Mouse (Mus musculus) hindlimb bud, embryonic 11.5 days (tissue): ENCODE results near the gene Ndufs3.
"Not testable (repeated sequence)": the region's sequence is repeated elsewhere in the genome, so short reads cannot be mapped to it uniquely, and the experiment has no call there.

ENCODE experiments used
- DNase-seq: peaks from one replicate; pipeline ENCODE4 v3.0.0-alpha.2; 2012; ENCODE audit warnings: low read depth, low spot score; ENCODE audit errors: extremely low spot score

Ndufs3 gene

GRCm38 (mm10) chr2:90906721-90907120 is 2.1 kb upstream of the Ndufs3 start:
- no peak for DNase-seq

- DNase-seq = no peak
These were observed 213 bp upstream of the Ndufs3 start for GRCm38 (mm10) chr2:90904856-90905224.

- no peak for DNase-seq
These were observed 1.2 kb downstream of the Ndufs3 start for GRCm38 (mm10) chr2:90903398-90903797.

GRCm38 (mm10) chr2:90894299-90894677 is 10.3 kb downstream of the Ndufs3 start:
- not testable (repeated sequence) for DNase-seq

- no peak for DNase-seq
These were observed 10.8 kb downstream of the Ndufs3 start for GRCm38 (mm10) chr2:90893673-90894298.

GRCm38 (mm10) chr2:90889550-90890548 is 14.8 kb downstream of the Ndufs3 start:
- no peak for DNase-seq

- DNase-seq = no peak
These were observed 17.0 kb downstream of the Ndufs3 start for GRCm38 (mm10) chr2:90887627-90888026.

- DNase-seq = no peak
These were observed 18.2 kb downstream of the Ndufs3 start for GRCm38 (mm10) chr2:90886436-90886835.

- no peak for DNase-seq
These were observed 19.2 kb downstream of the Ndufs3 start, which contains the start of gene C1qtnf4 for GRCm38 (mm10) chr2:90885218-90886041. TSS of gene C1qtnf4 (plus strand) at chr2:90885860.

- no peak for DNase-seq
These were observed 22.8 kb downstream of the Ndufs3 start for GRCm38 (mm10) chr2:90881824-90882223.

- DNase-seq = no peak
These were observed 24.4 kb downstream of the Ndufs3 start for GRCm38 (mm10) chr2:90880144-90880785.

GRCm38 (mm10) chr2:90879419-90879818 is 25.2 kb downstream of the Ndufs3 start:
- DNase-seq = no peak

- DNase-seq = no peak
These were observed 26.9 kb downstream of the Ndufs3 start for GRCm38 (mm10) chr2:90877584-90878259.

- no peak for DNase-seq
These were observed 29.4 kb downstream of the Ndufs3 start for GRCm38 (mm10) chr2:90875239-90875638.

GRCm38 (mm10) chr2:90874025-90874424 is 30.6 kb downstream of the Ndufs3 start:
- no peak for DNase-seq

- no peak for DNase-seq
These were observed 33.3 kb downstream of the Ndufs3 start for GRCm38 (mm10) chr2:90871180-90871961.

GRCm38 (mm10) chr2:90870136-90870601 is 34.5 kb downstream of the Ndufs3 start:
- no peak for DNase-seq

- no peak for DNase-seq
These were observed 38.1 kb downstream of the Ndufs3 start for GRCm38 (mm10) chr2:90866524-90866923.

- DNase-seq = no peak
These were observed 40.4 kb downstream of the Ndufs3 start for GRCm38 (mm10) chr2:90864184-90864583.
